Mouse (Mus musculus) T-helper 1 cell (primary cell): ENCODE measurements at regions not wholly inside any gene's neighbourhood (a gene's known extent, or its start where the extent isn't known, plus 50 kb on each side); places are given as distances from the start of the nearest gene placed in this dataset.

Source experiments
- in situ Hi-C: fragments of 300-600 bp; cut with MboI, MseI; formaldehyde crosslinking; loops from one replicate; pipeline ENCODE4 v1.15.1; 2025; ENCODE audit warnings: high pct_unique_total_duplicates

DNA sequence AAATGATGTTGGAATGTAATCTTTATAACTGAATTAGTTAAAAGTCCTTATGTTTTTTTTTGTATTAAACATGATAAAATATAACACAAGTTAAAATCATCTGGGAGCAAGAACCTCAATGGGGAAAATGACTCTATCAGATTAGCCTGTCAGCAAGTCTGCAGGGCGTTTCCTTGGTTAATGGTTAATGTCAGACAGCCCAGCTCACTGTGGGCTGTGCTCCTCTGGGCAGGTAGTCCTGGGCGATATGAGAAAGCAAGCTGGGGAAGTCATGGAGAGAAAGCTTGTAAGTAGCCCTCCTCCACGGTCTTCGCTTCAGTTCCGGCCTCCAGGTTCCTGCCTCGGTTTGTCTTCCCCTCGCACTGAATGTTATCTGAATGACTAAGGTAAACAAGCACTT, 379.0 kb upstream of the Prickle1 start:
- in situ Hi-C loops, result no loop called here

DNA sequence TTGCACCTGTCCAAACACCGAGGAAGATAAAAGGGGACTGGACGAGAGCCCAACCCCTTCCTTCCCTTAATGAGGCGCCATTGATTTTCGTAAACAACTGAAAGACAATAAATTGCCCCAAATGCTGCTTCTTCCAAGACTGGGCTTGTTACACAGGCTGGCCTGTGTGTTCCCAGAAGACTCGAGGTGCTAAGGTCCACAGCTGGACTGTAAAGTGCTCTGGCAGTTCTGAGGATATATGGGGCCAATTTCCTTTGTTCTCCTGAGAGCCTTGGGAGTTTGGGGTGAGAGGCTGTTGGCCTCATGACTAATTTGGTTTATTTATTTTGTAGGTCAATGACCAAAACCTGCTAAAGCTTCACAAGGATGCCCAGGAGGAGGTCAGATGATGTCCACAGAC, 377.3 kb upstream of the Prickle1 start:
- in situ Hi-C loops, result no loop called here

DNA sequence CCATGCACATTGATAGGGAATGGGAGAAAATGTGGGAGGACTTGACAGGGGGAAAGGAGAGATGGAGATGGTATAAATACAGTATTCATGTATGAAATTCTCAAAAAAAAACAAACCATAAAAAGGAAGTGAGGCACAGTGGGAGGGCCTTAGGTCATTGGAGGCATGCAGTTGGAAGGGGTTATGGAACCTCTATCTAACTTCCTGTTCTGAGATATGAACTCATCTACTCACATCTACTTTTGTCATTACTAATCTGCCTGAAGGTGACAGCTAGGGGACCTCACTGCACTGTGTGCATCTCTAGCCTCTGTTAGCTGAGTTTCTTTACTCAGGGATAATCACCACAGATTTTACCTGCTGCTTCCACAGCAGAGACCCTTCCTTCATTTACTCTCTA, 366.3 kb upstream of the Prickle1 start:
- in situ Hi-C loops, result no loop called here

GRCm38 (mm10) chr15:93959931-93960330, 364.2 kb upstream of the Prickle1 start:
- in situ Hi-C loops, result no loop called here

GRCm38 (mm10) chr15:93958086-93958485, 362.4 kb upstream of the Prickle1 start:
- in situ Hi-C loops, result no loop called here

DNA sequence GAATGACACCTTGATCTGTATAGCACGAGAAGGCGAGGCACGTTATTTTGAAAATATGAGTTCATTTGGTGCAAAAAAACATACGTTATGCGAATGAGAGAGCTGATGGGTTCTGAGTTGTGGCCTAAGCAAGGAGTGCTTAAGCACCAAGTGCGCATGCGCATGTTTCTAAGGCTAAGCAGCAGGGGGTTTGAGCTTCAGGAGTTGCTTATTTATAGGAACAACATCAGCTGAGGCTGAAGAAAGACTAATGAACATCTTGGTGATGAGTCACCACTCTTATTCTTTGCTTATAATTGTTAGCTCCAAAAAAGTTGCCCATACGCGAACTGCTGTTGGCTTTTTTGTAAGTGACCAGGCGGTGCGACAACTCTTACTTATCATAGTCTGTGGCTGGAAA, 361.1 kb upstream of the Prickle1 start:
- in situ Hi-C loops, result no loop called here

GRCm38 (mm10) chr15:93953548-93953947, 357.9 kb upstream of the Prickle1 start:
- in situ Hi-C loops, result no loop called here

- in situ Hi-C loops, result no loop called here
Measured at GRCm38 (mm10) chr15:93950441-93950840, 354.8 kb upstream of the Prickle1 start.

- in situ Hi-C loops, result no loop called here
Measured at GRCm38 (mm10) chr15:93948902-93949301, 353.2 kb upstream of the Prickle1 start.

DNA sequence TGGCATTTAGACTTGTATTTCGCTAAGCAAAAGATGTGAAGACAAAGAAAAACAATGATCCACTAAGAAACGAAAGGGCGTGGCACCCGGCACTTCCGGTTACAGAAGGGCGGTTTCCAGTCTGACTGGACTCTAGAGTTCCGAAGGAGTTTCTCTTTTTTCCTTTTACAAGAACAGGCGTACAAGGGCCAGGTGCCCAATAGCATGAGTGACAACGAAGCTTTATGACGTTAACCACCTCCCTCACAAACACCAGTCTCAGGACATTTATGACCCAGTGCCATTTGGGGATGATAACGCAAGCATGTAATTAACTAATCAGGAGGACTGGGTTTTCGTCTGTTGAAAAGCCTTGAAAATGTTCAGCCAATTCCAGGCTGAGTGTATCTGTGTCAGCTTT, 347.9 kb upstream of the Prickle1 start:
- in situ Hi-C loops, result no loop called here

DNA sequence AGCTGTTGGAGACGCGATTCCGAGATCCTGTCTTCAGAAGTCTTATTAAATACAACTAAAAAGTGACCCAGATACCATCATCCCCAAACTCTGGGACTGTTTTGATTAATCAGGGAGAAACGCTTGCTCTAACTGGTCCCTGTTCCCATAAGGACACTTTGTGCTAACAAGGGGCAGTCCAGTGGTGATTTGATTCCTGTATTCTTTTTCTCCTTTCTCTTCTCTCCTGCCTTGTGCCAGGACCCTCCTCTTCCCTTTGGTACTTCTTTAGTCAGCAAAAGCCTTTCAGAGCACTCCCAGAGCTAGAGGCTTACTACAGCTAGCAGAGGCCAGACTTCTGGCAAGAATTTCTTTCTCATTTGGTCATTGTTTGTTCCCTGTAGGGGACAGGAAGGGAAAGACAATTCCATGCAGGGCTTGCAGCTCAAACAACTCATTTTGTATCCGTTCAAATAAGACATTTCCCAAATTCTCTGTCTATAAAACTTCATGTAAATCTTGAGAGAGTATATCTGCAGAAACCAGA, 337.3 kb upstream of the Prickle1 start:
- in situ Hi-C loops, result no loop called here

DNA sequence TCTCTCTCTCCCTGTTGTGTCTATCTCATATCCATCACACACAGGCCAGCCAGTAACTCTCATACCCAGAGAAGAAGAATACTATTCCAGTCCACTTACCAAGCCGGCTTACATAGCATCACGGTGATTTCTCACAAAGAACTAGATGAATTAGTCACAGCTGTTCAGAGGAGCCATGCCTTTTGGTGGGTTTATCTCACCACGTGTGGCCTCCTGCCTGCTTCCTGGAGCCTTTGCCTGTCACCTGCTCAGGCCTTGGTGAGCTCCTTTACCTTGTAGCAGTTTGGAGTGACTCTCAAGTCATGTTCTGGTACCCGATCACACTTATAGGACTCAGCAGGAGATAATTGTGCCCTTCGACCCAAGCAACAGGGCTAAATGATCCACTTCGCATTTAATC, 331.2 kb upstream of the Prickle1 start:
- in situ Hi-C loops, result no loop called here

GRCm38 (mm10) chr15:93926262-93926661, 330.6 kb upstream of the Prickle1 start:
- in situ Hi-C loops, result no loop called here

DNA sequence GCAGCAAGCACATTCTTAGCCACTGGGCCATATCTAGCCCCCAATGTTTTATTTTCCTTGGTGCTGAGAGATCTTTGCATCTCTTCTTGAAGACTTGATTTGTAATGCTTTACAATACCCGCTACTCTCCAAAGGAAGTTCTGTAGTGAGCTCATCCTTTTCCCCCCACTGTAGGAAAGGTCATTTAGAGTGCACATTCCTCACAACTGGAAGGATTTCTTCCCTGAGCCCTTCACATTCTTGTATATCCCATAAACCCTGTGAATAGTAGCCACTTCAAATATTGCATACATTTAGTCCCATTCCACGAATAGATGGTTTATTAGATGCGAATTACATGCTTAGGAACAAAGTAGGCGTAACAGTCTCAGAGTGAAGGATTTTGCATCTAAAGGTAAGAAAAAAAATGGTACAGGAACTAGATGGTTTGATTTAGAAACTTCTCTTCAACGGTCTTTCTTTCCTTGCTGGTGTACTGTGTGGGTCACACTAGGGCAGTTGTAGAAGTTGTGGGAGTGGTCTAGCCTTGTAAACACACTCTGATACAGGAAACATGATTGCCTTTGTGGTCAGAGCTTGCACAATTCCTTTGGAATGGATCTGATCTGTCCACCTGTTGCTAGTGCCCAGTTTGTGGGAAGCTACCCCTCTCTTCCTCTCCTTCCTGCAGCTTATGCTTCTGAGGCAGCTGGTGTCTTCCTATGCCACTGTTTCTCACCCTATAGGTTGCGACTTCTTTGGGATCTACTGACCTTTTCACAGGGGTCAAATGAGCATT, 326.0 kb upstream of the Prickle1 start:
- in situ Hi-C loops, result no loop called here

DNA sequence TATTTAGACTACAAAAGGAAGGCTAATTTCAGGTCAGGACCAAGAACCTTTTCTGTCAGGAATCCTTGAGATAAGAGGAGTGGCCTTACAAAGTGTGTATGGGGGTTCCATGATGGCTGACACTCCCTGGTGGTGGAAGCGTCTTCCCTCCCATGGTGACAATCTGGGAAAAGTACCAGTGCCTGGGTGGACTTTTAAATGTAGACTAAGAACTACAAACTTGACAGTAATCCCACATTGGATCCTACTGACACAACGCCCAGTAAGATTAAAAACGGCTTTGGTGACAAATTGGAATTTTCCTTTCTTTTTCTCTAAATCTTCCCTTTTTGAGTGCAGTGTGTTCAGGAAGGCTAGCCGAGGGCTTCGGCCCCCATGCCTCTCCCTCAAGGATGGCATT, 325.3 kb upstream of the Prickle1 start:
- in situ Hi-C loops, result no loop called here

DNA sequence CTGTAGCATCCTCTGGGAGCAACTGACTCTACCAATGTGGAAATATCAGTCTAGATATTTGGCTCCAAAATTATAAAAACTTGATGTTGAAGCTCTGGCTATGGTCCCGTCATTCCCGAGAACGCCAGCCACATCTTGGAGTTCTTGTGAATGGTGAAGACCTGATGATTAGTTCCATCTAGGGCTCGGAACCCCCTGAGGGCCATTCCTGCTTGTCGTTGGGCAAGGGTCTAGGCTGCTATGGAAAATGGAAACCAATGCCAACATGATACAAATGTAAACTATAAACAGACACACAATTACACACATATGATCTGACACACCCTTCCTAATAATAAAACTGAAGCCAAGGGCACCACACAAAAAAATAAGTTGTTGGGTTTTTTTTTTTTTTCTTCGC, 323.9 kb upstream of the Prickle1 start:
- in situ Hi-C loops, result no loop called here

- in situ Hi-C loops, result no loop called here
Measured at GRCm38 (mm10) chr15:93916856-93917255, 321.2 kb upstream of the Prickle1 start.

- in situ Hi-C loops, result no loop called here
Measured at GRCm38 (mm10) chr15:93913462-93913861, 317.8 kb upstream of the Prickle1 start.

GRCm38 (mm10) chr15:93913041-93913440, 317.4 kb upstream of the Prickle1 start:
- in situ Hi-C loops, result no loop called here

DNA sequence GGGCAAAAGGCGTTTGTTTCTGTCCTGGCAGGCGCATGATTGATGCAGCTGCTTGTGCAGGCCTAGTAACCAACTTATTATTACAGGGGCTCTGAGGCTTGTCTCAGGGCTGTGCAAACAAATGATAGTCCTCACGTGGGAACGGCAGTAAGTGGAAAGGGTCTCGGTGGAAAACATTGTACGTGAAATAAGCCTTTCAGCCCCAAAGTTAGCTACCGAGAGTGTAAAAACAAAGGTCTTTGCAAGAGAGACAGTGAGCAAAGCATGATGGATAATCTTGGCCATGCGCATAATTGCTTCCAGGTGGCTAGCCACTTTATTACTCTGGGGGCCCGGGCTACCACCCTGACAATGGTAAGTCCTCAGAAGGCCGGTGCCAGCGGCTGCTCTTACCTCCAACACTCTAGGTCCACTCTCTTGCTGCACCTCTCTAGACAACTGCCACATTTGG, 315.3 kb upstream of the Prickle1 start:
- in situ Hi-C loops, result no loop called here

GRCm38 (mm10) chr15:93910158-93910557, 314.5 kb upstream of the Prickle1 start:
- in situ Hi-C loops, result no loop called here

DNA sequence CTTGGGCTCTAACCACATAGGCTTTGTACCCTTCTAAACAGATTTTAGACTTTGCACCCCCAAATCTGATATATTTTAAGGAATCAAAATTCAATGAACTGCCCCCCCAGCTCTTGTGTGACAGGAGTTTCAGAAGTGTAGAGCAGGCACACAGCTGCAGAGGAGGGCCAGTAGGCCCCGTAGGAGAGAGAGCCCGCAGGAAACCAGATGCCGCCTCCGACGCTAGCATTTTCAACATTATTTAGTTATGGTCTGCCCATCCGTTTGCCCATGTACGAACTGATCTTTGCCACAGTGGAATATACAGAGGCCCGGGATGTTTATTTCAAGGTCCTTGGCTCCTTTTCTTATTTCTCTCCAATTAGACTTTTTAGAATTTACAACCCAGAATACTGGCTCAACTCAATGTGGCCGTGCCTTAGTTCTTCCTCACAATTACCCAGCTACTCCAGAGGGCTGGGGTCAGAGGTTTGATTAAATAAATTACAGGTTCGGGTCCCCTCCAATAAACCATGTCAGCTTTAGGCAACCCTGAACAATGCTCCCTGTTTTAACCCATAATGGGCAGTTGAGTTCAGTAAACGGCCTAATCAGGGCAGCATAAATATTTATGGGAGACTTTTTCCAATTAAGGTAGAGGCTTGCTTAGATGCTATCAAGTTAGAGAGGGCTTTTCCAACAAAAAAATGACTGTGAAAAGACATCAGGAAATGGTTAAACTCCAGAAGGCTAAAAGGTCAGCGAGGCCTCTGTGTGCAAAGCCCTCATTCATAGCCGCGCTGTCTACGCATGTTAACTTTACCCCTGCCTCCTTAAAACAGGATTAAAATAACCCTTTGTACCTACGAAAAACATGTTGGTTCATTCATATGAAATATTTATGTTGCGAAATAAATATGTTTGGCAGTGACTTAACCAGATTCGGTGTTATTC, 308.2 kb upstream of the Prickle1 start:
- in situ Hi-C loops, result no loop called here
